Mouse (Mus musculus): ENCODE data around the gene Ckap2l. TPM values are rescaled to one million over a fixed set of nuclear protein-coding genes. Genes with fewer than 3 reads are reported as not detected.
A peak's percentile ranks its signal among the peaks of the same experiment; 100 is the strongest.

Ckap2l gene
- total and polyA plus RNA-seq, 3 experiments: 0.08 to 0.55 (median 0.29) TPM

DNA sequence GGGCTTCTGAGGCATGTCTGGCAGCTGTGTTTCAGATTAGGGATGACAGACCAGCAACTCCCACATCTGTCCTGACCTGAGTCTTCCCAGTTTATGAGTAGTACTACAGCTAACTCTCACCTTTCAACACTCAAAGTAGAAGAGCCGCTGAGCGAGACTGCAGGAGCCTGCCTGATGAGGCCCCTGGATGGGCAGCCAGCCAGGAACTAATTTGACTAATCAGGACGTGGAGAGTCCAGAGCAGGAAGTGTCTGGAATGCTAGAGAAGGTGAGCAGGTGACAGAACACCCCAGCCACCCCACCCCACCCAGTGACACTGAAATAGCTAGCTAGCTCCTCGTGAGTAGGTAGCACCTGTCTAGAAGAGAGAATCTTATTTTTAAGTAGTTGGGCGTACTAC lies 51.4 kb downstream of the Ckap2l start:
- no peak for DNase-seq
- no peaks in the 10 kb centered on the region for H3K27me3 ChIP-seq (ENCODE audit: control insufficient read depth, insufficient read depth, low read length)
- no peaks in the 10 kb centered on the region for H3K4me1 ChIP-seq (ENCODE audit: control insufficient read depth, insufficient read depth, low read length)
- no peak overlapping the region for H3K9ac ChIP-seq (ENCODE audit: low read depth, low read length)
- no peaks in the 10 kb centered on the region for H3K79me2 ChIP-seq (replicated peaks; ENCODE audit: control insufficient read depth, insufficient read depth, low read length)
- intact Hi-C loops (cut with DNase I): no loop called here
- no peaks in the 10 kb centered on the region for H3K36me3 ChIP-seq (ENCODE audit: control insufficient read depth, insufficient read depth, low read length)
- no peak for TF ChIP-seq EP300 (IDR thresholded peaks at IDR 0.05; ENCODE audit: insufficient read depth, low read depth, low read length)
- no peak for TF ChIP-seq POLR2A (IDR thresholded peaks at IDR 0.05; ENCODE audit: insufficient read depth, low read depth, low read length)
- TF ChIP-seq CTCF (IDR thresholded peaks at IDR 0.05): no peak
- WGBS: 43% methylated on average over 5 of the region's 5 CpGs
- H3K4me3 ChIP-seq: no peak overlapping the region
- no peak overlapping the region for H3K27ac ChIP-seq

DNA sequence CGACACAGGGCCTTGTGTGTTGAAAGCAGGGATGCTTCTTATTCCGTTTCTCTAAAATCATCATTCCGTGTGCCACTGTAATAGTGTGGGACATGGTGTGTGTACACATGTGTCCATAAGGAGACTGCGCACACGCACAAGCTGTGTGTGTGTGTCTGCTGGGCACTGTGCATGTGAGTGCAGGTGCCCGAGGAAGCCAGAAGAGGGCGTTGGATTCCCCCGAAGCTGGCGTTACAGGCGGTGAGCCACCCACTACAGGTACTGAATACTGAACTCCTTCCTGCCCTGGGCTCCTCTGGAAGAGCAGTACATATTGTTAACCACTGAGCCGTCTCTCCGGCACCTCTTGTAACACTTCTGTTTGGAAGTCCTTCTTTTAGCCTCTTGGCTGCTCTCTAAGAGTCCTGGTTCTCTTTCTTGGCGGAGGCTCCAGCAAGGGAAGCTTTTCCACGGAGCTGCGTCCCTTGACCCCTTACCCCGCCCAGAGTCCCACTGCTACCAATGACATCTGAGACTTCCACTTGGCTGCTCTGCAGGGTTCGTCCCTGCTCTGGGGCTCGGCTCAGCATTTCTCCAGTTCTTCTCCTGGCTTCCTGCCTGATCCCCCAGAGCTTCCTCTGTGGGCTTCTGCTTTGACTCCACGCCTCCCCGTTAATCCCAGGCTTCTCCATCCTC lies 52.4 kb downstream of the Ckap2l start:
- WGBS: 63% methylated on average over 20 of the region's 20 CpGs
- DNase-seq: peak in 1 of 2 experiments; percentile 27
- Histone ChIP-seq H3K27me3 (ENCODE audit: control insufficient read depth, insufficient read depth, low read length) (no peaks in the 10 kb centered on the region), H3K27ac (no peak overlapping the region), H3K36me3 (ENCODE audit: control insufficient read depth, insufficient read depth, low read length) (no peaks in the 10 kb centered on the region), H3K9ac (ENCODE audit: low read depth, low read length) (no peak overlapping the region), H3K4me1 (ENCODE audit: control insufficient read depth, insufficient read depth, low read length) (no peaks in the 10 kb centered on the region), H3K4me3 (no peak overlapping the region), H3K79me2 (replicated peaks; ENCODE audit: control insufficient read depth, insufficient read depth, low read length) (no peaks in the 10 kb centered on the region)
- intact Hi-C loops (cut with DNase I): no loop called here
- TF ChIP-seq CTCF (IDR thresholded peaks at IDR 0.05): no peak
- TF ChIP-seq POLR2A (IDR thresholded peaks at IDR 0.05; ENCODE audit: insufficient read depth, low read depth, low read length): no peak

DNA sequence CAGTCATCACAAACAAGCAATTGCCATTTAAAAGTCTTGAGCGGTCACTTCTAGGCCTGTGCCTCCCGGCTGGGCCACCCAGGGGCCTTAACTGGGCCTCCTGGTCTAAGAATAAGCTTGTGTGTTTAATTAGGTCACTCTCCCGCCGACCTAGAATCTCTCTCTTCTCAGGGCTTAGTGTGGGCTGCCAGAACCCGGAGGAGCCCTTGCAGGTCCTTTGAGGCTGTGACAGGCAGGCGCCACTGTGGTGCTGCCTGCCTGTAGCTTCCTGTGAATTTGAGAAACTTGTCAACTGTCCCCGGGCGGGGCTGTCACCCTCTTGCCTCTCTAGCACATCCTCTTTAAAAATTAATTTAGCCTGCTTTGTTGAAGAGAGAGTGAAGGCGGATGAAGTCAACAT lies 53.2 kb downstream of the Ckap2l start:
- WGBS: 32% methylated on average over 9 of the region's 9 CpGs
- no peak for TF ChIP-seq POLR2A (IDR thresholded peaks at IDR 0.05; ENCODE audit: insufficient read depth, low read depth, low read length)
- no peak for TF ChIP-seq CTCF (IDR thresholded peaks at IDR 0.05)
- no peak for TF ChIP-seq EP300 (IDR thresholded peaks at IDR 0.05; ENCODE audit: insufficient read depth, low read depth, low read length)

DNA sequence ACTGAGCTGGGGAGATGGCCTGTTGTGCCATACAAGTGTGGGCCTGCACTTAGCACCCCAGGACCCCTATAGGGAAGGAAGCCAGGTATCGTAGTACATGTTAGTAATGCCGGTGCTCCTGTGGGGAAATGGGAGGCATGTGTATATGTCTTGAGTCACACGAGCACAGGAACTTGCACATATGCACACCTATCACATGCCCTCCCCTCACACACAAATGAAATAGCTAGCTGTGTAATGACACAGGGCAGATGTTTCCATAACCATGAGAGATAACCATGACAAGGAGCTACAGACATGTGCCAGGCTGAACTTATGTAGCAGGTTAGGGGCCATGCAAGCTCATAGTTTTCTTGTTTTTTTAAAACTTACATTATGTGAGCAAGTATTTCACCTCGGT lies 54.0 kb downstream of the Ckap2l start:
- Histone ChIP-seq H3K27ac (no peak overlapping the region), H3K79me2 (replicated peaks; ENCODE audit: control insufficient read depth, insufficient read depth, low read length) (no peaks in the 10 kb centered on the region), H3K4me3 (no peak overlapping the region), H3K9ac (ENCODE audit: low read depth, low read length) (no peak overlapping the region), H3K36me3 (ENCODE audit: control insufficient read depth, insufficient read depth, low read length) (no peaks in the 10 kb centered on the region), H3K4me1 (ENCODE audit: control insufficient read depth, insufficient read depth, low read length) (no peaks in the 10 kb centered on the region), H3K27me3 (ENCODE audit: control insufficient read depth, insufficient read depth, low read length) (no peaks in the 10 kb centered on the region)
- 89% methylated on average over 4 of the region's 4 CpGs for WGBS
- no peak for DNase-seq
- intact Hi-C loops (cut with DNase I): no loop called here
- TF ChIP-seq EP300 (IDR thresholded peaks at IDR 0.05; ENCODE audit: insufficient read depth, low read depth, low read length): no peak
- TF ChIP-seq CTCF (IDR thresholded peaks at IDR 0.05): no peak
- TF ChIP-seq POLR2A (IDR thresholded peaks at IDR 0.05; ENCODE audit: insufficient read depth, low read depth, low read length): no peak

More for the DNA sequence above, 53.2 kb downstream of the Ckap2l start:
- no peak overlapping the region for H3K4me3 ChIP-seq
- no peaks in the 10 kb centered on the region for H3K27me3 ChIP-seq (ENCODE audit: control insufficient read depth, insufficient read depth, low read length)
- no peaks in the 10 kb centered on the region for H3K4me1 ChIP-seq (ENCODE audit: control insufficient read depth, insufficient read depth, low read length)
- no peaks in the 10 kb centered on the region for H3K79me2 ChIP-seq (replicated peaks; ENCODE audit: control insufficient read depth, insufficient read depth, low read length)
- no peak overlapping the region for H3K27ac ChIP-seq
- no peak overlapping the region for H3K9ac ChIP-seq (ENCODE audit: low read depth, low read length)
- peak in 1 of 2 experiments; percentile 21 for DNase-seq
- no peaks in the 10 kb centered on the region for H3K36me3 ChIP-seq (ENCODE audit: control insufficient read depth, insufficient read depth, low read length)
- intact Hi-C loops (cut with DNase I): no loop called here

DNA sequence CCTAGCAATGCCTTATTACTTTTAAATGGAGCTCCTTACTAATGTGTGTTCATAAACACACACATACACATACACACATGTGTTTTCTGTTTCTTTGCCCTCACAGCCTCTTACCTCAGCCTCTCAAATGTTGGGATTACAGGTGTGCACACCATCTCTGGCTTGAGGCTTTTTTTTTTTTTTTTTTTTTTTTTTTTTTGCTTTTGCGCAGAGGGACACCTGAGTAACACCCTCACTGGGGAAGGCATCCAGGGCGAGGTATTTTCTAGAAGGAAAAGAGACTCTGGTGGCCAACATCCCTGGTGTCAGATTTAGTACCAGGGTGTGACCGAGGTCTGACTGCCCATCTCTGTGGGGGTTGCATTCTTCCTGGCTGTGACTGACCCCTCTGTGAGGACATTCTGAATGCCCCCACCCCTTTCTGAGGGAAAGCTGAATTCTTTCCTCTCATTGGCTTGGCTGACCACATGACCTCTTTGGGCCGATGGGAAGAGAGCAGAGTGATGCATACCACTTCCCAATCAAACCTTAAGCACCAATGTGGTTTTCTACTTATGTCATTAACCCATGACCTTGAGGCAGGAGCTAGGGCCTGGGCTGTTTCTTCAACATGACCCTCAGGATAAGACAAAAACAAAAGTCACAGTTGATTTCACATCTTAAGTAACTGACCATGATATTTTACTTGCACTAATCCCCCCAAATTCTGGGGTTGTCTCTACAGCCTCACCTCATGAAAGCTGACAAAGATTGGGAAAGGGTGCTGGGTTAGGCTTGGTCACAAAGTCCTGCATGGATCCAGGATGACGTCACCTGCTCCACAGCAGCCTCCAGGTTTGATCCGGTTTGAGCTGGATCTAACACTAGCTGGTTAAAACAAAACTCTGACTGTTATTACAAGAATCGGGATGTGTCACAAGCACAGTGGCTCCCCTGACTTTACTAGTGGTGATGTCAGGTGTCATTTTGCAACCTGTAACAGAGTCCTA lies 54.9 kb downstream of the Ckap2l start:
- no peaks in the 10 kb centered on the region for H3K79me2 ChIP-seq (replicated peaks; ENCODE audit: control insufficient read depth, insufficient read depth, low read length)
- H3K4me3 ChIP-seq: no peak overlapping the region
- intact Hi-C loops (cut with DNase I): no loop called here
- 79% methylated on average over 7 of the region's 7 CpGs for WGBS
- TF ChIP-seq EP300 (IDR thresholded peaks at IDR 0.05; ENCODE audit: insufficient read depth, low read depth, low read length) (no peak), CTCF (IDR thresholded peaks at IDR 0.05) (no peak), POLR2A (IDR thresholded peaks at IDR 0.05; ENCODE audit: insufficient read depth, low read depth, low read length) (no peak)
- H3K4me1 ChIP-seq (ENCODE audit: control insufficient read depth, insufficient read depth, low read length): no peaks in the 10 kb centered on the region
- H3K27ac ChIP-seq: no peak overlapping the region
- no peak for DNase-seq
- no peaks in the 10 kb centered on the region for H3K36me3 ChIP-seq (ENCODE audit: control insufficient read depth, insufficient read depth, low read length)
- H3K9ac ChIP-seq (ENCODE audit: low read depth, low read length): no peak overlapping the region
- H3K27me3 ChIP-seq (ENCODE audit: control insufficient read depth, insufficient read depth, low read length): no peaks in the 10 kb centered on the region

All from heart, adult 2 months (tissue).